Mouse (Mus musculus) testis, adult 2 months (tissue): Measurements from ENCODE around the gene Fam160a2.

Experiments
- CTCF ChIP-seq: fragments of 200-500 bp; IDR thresholded peaks from 2 replicates; pipeline ENCODE4 v1.5.1; 2012; ENCODE audit warnings: low read depth, mild to moderate bottlenecking, inconsistent platforms, low read length, moderate library complexity; ENCODE audit not compliant: control insufficient read depth, insufficient read depth, insufficient replicate concordance
- POLR2A ChIP-seq: fragments of 200-500 bp; IDR thresholded peaks from 2 replicates; pipeline ENCODE4 v1.6.1; 2012; ENCODE audit warnings: low read depth, mild to moderate bottlenecking, inconsistent platforms, low read length, moderate library complexity; ENCODE audit not compliant: control insufficient read depth

DNA sequence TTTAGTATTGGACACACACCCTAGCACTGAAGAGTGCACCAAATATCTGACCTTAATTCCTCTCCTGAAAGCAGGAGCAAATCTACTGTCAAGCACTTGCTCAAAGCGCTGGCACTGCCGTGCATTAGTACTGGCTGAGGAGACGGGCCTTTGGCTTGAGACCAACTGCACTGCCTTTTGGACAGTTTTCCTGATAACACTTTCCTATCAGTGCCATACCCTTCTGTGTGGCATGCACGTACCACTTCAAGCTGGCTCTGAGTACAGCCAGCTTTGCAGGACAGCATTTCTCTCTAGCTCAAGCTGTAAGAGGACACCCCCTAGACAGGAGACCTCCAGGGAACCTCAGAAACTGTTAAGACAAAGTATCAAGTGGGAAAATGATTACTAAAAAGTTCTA is 26.3 kb downstream of the Fam160a2 start:
- TF ChIP-seq CTCF = no peak
- no peak for TF ChIP-seq POLR2A
